14 mouse cellular contexts compared by ENCODE assay signal in genomic region chr14:46678935-46679334, GRCm38 (mm10).
"Had no signal": no experiment of that assay in that cellular context is flagged by ENCODE, and none has a peak within 500 bp of the region (broad histone marks: within the 10 kb centered on the region; RNA-seq: fewer than 3 reads in every experiment).

No protein-coding gene starts in this region.

- H3K27ac ChIP-seq: kidney, embryonic 15.5 days; left cerebral cortex, adult 2 months; limb, embryonic 12.5 days; liver, embryonic 15.5 days; macrophage; midbrain, embryonic 12.5 days; stomach, embryonic 15.5 days had no signal

- H3K4me1 ChIP-seq: kidney, embryonic 15.5 days; midbrain, embryonic 12.5 days; stomach, embryonic 15.5 days had no signal

- H3K36me3 ChIP-seq: kidney, embryonic 15.5 days; limb, embryonic 12.5 days; liver, embryonic 15.5 days; midbrain, embryonic 12.5 days; stomach, embryonic 15.5 days had no signal

- H3K4me3 ChIP-seq: kidney, embryonic 15.5 days; left cerebral cortex, adult 2 months; limb, embryonic 12.5 days; liver, embryonic 15.5 days; midbrain, embryonic 12.5 days; stomach, embryonic 15.5 days had no signal

- H3K9me3 ChIP-seq: kidney, embryonic 15.5 days; limb, embryonic 12.5 days; liver, embryonic 15.5 days; midbrain, embryonic 12.5 days; stomach, embryonic 15.5 days had no signal

- H3K27me3 ChIP-seq: kidney, embryonic 15.5 days; limb, embryonic 12.5 days; liver, embryonic 15.5 days; midbrain, embryonic 12.5 days; stomach, embryonic 15.5 days had no signal

- ATAC-seq: midbrain, embryonic 16.5 days had no signal

- DNase-seq: kidney, adult 2 months; kidney, postnatal 25 days; lung, adult 2 months; lung, postnatal 10 days; right cerebral cortex, postnatal 14 days; thymus, postnatal 4 days had no signal

- H3K4me2 ChIP-seq: kidney, embryonic 15.5 days; limb, embryonic 12.5 days; liver, embryonic 15.5 days; midbrain, embryonic 12.5 days; stomach, embryonic 15.5 days had no signal

- H3K9ac ChIP-seq: kidney, embryonic 15.5 days; limb, embryonic 12.5 days; liver, embryonic 15.5 days; midbrain, embryonic 12.5 days; stomach, embryonic 15.5 days had no signal
